Mouse (Mus musculus): ENCODE measurements at regions not wholly inside any gene's neighbourhood (a gene's known extent, or its start where the extent isn't known, plus 50 kb on each side); places are given as distances from the start of the nearest gene placed in this dataset.

DNA sequence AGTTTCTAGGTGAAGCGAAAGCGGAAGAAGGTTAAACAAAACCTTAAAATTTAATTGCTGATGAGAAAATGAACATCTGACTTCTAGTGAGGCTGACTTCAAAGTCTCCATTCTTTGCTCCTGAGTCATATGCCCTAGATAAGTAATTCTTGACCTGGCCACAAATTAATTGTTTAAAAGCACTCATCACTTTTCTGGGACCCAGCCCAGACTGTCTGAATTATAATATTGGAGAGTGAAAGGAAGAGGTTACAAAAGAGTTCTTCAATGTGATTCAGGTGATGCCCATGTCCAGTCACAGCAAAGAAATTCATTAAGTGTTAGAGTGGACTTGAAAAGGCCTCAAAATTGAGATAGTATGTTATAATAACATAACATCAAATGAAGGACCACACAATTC lies 867.3 kb downstream of the Kcna4 start:
- H3K27me3 ChIP-seq (ENCODE audit: control insufficient read depth, insufficient read depth, insufficient read length): no peaks in the 10 kb centered on the region
- H3K79me3 ChIP-seq (ENCODE audit: low read depth): no peaks in the 10 kb centered on the region
- no peak overlapping the region for H3ac ChIP-seq (ENCODE audit: control insufficient read depth, insufficient read length, low read depth)
- H3K36me3 ChIP-seq (ENCODE audit: control insufficient read depth, insufficient read depth): no peaks in the 10 kb centered on the region
- H3K79me2 ChIP-seq (ENCODE audit: control insufficient read depth, insufficient read depth): no peaks in the 10 kb centered on the region
- TF ChIP-seq USF1 (IDR thresholded peaks at IDR 0.05; ENCODE audit: low read depth) (no peak), MAX (IDR thresholded peaks at IDR 0.05) (no peak), FOSL1 (IDR thresholded peaks at IDR 0.05; ENCODE audit: insufficient read depth, low read length, poor library complexity, severe bottlenecking) (no peak), CTCF (IDR thresholded peaks at IDR 0.05; ENCODE audit: control insufficient read depth, insufficient read depth, insufficient read length) (no peak), MYOG (IDR thresholded peaks at IDR 0.05; ENCODE audit: control insufficient read depth, extremely low read depth, insufficient read length) (no peak), CEBPB (IDR thresholded peaks at IDR 0.05; ENCODE audit: low read depth) (no peak), MYOD1 (IDR thresholded peaks at IDR 0.05; ENCODE audit: control insufficient read depth, insufficient read length, low read depth) (no peak)
- no peak overlapping the region for H3K4me3 ChIP-seq (ENCODE audit: insufficient read depth, poor library complexity, severe bottlenecking)

- Histone ChIP-seq H3K79me3 (ENCODE audit: low read depth) (no peaks in the 10 kb centered on the region), H3ac (ENCODE audit: control insufficient read depth, insufficient read length, low read depth) (no peak overlapping the region), H3K79me2 (ENCODE audit: control insufficient read depth, insufficient read depth) (no peaks in the 10 kb centered on the region), H3K4me3 (ENCODE audit: insufficient read depth, poor library complexity, severe bottlenecking) (no peak overlapping the region), H3K36me3 (ENCODE audit: control insufficient read depth, insufficient read depth) (no peaks in the 10 kb centered on the region), H3K27me3 (ENCODE audit: control insufficient read depth, insufficient read depth, insufficient read length) (no peaks in the 10 kb centered on the region)
- TF ChIP-seq MYOD1 (IDR thresholded peaks at IDR 0.05; ENCODE audit: control insufficient read depth, insufficient read length, low read depth) (no peak), USF1 (IDR thresholded peaks at IDR 0.05; ENCODE audit: low read depth) (no peak), CEBPB (IDR thresholded peaks at IDR 0.05; ENCODE audit: low read depth) (no peak), MYOG (IDR thresholded peaks at IDR 0.05; ENCODE audit: control insufficient read depth, extremely low read depth, insufficient read length) (no peak), CTCF (IDR thresholded peaks at IDR 0.05; ENCODE audit: control insufficient read depth, insufficient read depth, insufficient read length) (no peak), FOSL1 (IDR thresholded peaks at IDR 0.05; ENCODE audit: insufficient read depth, low read length, poor library complexity, severe bottlenecking) (no peak), MAX (IDR thresholded peaks at IDR 0.05) (no peak)
These were observed 867.9 kb downstream of the Kcna4 start for GRCm38 (mm10) chr2:108158311-108158710.

DNA sequence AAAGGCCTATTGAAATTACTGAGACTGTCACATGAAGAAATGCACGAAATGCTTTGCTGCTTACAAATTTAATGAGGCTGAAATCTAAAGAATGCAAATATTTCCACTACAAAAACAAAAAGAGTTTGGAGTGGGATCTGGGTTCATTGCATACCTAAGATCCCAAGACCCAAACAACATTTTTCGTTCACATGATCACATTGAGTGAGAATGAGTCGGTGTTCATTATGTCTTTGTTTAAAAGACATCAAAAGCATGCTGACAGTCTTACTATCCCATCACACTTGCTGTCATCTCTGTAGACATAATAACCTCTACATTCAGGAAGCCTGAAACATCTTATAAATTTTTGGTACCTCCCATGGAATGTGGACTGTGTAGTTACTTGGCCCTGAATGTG lies 870.4 kb downstream of the Kcna4 start:
- Histone ChIP-seq H3K79me3 (ENCODE audit: low read depth) (no peaks in the 10 kb centered on the region), H3K4me3 (ENCODE audit: insufficient read depth, poor library complexity, severe bottlenecking) (no peak overlapping the region), H3K27me3 (ENCODE audit: control insufficient read depth, insufficient read depth, insufficient read length) (no peaks in the 10 kb centered on the region), H3K36me3 (ENCODE audit: control insufficient read depth, insufficient read depth) (no peaks in the 10 kb centered on the region), H3K79me2 (ENCODE audit: control insufficient read depth, insufficient read depth) (no peaks in the 10 kb centered on the region), H3ac (ENCODE audit: control insufficient read depth, insufficient read length, low read depth) (no peak overlapping the region)
- TF ChIP-seq CTCF (IDR thresholded peaks at IDR 0.05; ENCODE audit: control insufficient read depth, insufficient read depth, insufficient read length): no peak
- no peak for TF ChIP-seq MAX (IDR thresholded peaks at IDR 0.05)
- TF ChIP-seq MYOD1 (IDR thresholded peaks at IDR 0.05; ENCODE audit: control insufficient read depth, insufficient read length, low read depth): no peak
- TF ChIP-seq USF1 (IDR thresholded peaks at IDR 0.05; ENCODE audit: low read depth): no peak
- TF ChIP-seq FOSL1 (IDR thresholded peaks at IDR 0.05; ENCODE audit: insufficient read depth, low read length, poor library complexity, severe bottlenecking): no peak

DNA sequence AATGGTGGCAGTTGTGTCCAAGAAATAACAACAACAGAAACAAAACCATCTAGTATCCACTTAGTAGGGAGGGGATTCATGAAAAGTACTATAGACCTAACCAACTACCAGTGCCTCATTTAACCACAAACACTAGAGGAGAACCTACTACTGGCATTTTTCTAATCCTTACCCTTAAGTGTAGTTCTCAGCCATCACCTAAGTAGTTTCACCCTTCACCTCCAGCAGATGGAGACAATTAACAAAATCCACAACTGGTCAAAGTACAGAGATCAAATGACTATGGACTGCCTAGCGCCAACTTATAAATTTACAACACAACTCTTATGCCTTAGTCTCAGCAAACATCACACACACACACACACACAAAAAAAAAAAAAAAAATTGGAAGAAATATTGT lies 874.6 kb downstream of the Kcna4 start:
- H3ac ChIP-seq (ENCODE audit: control insufficient read depth, insufficient read length, low read depth): no peak overlapping the region
- no peak for TF ChIP-seq FOSL1 (IDR thresholded peaks at IDR 0.05; ENCODE audit: insufficient read depth, low read length, poor library complexity, severe bottlenecking)
- TF ChIP-seq MYOD1 (IDR thresholded peaks at IDR 0.05; ENCODE audit: control insufficient read depth, insufficient read length, low read depth): no peak
- no peak for TF ChIP-seq USF1 (IDR thresholded peaks at IDR 0.05; ENCODE audit: low read depth)
- TF ChIP-seq CEBPB (IDR thresholded peaks at IDR 0.05; ENCODE audit: low read depth): no peak
- TF ChIP-seq MAX (IDR thresholded peaks at IDR 0.05): no peak
- no peak for TF ChIP-seq CTCF (IDR thresholded peaks at IDR 0.05; ENCODE audit: control insufficient read depth, insufficient read depth, insufficient read length)

More for the DNA sequence above, 874.6 kb downstream of the Kcna4 start:
- Histone ChIP-seq H3K36me3 (ENCODE audit: control insufficient read depth, insufficient read depth) (no peaks in the 10 kb centered on the region), H3K4me3 (ENCODE audit: insufficient read depth, poor library complexity, severe bottlenecking) (no peak overlapping the region), H3K79me2 (ENCODE audit: control insufficient read depth, insufficient read depth) (no peaks in the 10 kb centered on the region), H3K27me3 (ENCODE audit: control insufficient read depth, insufficient read depth, insufficient read length) (no peaks in the 10 kb centered on the region), H3K79me3 (ENCODE audit: low read depth) (no peaks in the 10 kb centered on the region)
